Mouse (Mus musculus) R1 (cell line): ENCODE measurements around the gene Wdr38.
"Not testable (repeated sequence)": the region's sequence is repeated elsewhere in the genome, so short reads cannot be mapped to it uniquely, and the experiment has no call there.

ENCODE experiments used
- DNase-seq: peaks from one replicate; pipeline ENCODE4 v3.0.0-alpha.2; 2018; ENCODE audit warnings: low read depth, low spot score

Gene Wdr38

DNA sequence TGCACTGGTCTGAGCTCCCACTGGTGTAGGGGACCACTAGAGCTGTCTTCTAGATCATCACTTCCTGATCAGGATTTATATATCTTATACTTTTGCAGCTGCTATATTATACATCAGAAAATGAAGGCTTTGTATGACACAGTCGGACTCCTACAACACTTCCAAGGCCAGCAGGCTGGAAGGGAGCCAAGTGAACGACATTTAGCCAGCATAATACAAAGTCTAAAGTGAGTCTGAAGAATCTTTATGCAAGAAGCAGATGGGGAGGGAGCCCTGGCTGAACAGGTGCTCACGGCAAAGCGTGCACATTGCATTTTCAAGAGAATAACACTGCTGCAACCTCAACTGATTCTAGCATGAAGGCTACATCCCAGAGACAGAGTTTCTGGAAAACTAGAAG, 4.8 kb upstream of the Wdr38 start:
- DNase-seq = no peak

DNA sequence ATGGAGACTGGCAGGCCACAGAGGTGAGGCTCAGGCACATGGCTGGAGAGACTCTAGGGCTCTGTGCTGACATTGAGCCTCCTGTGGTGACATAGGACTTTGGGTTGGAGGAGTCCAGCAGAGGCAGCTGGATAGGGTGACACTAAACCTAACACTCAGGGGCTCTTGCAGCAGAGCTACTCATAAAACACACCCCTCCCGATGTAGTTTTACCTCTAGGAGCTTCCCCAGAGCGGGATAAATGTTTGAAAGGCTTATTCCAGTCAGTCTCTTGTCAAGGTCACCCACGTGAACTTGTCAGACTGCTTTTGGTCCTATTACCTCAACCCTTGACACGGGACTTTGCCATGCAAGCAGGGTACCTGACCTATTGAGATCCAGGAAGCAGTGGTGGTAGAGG, 2.1 kb downstream of the Wdr38 start:
- DNase-seq = peak; percentile 43

DNA sequence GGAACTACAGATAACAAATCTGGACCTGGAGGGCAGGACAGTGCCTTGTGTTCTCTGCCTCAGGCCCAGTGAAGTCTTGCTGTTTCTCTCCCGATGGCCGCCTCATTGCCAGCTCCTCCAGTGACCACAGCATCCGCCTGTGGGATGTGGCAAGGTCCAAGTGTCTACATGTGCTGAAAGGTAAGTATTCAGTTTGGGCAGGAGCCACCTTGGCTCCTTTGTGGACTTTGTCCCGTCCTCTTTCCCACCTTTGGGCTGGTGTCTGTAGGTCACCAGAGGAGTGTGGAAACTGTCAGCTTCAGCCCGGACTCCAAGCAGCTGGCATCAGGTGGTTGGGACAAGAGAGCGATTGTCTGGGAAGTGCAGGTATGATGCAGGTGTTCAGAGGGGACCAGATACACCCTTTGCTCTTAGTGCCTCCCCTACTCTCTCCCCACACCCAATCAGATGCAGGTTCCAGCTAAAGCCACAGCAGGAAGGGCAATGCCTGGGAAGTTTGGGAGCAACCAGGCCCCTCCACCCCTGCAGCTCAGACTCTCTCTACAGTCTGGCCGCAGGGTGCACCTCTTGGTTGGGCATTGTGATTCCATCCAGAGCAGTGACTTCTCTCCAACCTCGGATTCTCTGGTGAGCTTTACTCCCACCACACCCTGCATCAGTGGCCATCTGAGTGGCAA, 2.8 kb downstream of the Wdr38 start:
- peak; percentile 59 for DNase-seq

DNA sequence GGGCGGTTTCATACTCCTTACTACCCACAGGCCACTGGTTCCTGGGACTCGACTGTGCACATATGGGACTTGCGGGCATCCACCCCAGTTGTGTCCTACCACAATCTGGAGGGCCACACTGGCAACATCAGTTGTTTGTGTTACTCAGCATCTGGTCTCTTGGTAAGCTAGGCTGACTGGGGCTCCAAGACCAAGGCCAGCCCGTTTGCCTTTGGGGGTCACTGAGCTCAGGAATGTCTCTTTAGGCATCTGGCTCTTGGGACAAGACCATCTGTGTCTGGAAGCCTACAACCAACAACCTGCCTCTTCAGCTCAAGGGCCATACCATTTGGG, 3.3 kb downstream of the Wdr38 start:
- no peak for DNase-seq

DNA sequence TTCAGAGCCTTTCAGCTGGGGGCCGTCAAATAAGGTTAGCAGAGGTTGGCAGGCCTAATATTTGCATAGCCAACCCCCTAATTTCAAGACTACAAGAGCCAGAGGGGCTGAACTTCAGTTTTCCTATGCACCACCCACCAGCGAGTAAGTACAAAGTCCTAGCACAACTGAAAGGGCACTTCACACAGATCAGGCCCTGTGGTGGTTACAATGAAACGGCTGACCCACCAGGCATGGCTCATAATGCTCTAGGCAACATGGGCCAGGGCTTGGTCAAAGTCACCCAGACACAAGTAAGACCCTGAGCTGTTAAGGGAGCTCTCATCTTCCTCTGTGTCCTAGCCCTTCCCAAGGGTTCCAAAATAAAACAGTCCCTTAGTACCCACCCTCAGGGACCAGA, 4.6 kb downstream of the Wdr38 start:
- peak; percentile 22 for DNase-seq

DNA sequence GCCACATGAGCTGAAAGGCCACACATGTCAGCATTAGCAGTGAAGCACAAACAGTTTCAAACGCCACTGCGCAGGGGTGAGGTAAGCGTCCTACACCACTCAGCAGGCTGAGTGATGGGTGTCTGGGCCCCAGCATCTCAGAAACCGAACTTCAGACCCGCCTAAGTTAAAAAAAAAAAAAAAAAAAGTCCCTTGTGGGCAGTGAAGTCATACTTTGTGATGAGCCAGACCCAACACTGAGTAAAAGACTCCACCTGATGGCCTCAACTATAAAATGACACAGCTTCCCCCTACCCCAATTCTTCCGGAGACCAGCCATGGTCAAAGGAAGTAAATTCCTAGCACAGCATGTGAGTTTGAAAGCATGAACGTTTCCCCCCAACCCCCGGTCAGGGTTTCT, 5.8 kb downstream of the Wdr38 start:
- peak; percentile 58 for DNase-seq

DNA sequence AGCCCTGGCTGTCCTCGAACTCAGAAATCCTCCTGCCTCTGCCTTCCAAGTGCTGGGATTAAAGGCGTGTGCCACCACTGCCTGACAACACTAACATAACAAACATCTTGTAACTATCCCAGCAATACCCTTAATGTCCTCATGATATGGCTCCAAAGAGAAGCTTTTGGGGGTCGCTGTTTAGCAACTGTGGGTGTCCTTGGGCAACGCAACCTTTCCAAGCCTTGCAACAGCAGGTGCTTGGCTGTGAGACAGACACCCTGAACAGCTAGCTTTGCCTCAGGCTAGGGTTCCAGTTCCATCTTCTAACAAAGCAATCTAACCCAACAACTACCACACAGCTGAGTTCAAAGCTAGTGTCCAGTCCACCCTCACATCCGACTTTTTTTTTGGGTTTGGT, 6.2 kb downstream of the Wdr38 start:
- no peak for DNase-seq

DNA sequence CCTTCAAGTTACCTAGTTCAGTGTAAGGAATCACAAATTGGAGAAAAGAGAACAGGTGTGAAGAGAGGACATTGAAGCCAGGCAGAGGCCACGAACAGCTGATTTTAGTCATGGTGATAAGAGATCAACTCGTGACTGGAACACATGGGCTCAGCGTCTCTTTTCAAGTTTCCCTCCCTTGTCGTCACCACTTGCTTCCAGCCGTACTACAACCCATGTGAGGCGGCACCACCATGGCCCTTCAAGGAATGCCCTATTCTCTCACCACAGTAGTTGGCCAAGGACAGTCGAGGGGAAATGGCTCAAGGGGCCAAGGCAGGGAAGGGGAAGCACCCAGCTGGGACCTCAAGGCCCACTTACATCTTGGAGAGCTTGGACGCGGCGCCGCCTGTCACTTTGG, 7.1 kb downstream of the Wdr38 start:
- DNase-seq = peak; percentile 36

DNA sequence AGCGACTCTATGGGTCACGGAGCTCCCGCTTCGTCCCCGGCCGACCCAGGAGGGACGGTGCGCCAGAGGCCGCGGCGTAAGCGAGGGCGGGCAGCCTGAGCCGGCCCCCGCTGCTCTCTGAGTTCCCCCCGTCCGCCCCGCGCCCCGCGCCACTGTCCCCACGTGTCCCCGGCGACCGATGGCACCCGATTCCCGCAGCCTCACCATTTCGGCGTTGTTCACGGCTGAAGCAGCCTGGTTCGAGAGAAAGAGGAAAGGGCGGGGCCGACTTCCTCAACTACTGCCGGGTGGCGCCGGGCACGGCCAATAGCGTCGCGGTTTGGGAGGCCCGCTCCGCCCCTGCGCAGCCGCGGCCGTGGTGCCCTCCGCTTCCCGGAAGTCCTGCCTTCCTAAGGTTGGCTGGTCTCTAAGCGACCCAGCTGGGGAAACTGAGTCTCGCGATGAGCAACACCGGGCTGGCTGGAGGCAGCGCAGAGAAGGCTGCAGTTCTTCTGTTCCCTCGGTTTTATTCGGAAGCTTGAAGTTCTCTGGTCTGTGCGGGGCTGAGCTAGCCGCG, 7.7 kb downstream of the Wdr38 start, which contains the start of gene Arpc5l:
TSS of gene Arpc5l (plus strand) at position 469 of the 556 bp plus-strand sequence.
- DNase-seq = peak; percentile 96

DNA sequence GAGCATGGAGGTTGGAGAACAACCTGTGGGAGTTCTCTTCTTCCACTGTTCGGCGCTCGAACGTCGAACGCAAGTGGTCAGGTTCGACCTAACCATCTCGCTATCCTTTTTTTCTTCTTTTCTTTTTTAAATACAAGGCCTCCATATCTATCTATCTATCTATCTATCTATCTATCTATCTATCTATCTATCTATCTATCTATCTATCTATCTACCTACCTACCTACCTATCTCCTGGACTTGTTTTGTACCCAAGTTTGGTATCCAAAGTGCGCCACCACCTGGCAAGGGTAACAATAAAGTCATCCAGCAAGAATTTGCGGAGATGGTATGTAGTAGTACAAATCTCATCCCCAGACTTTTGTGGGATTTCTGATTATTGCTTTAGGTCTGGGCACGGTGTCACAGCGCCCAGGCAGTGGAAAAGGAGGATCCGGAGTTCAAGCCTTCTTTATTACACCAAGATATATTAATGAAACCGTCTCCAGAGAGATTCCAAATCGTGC, 8.4 kb downstream of the Wdr38 start, which contains the start of gene Rpl35:
TSS of gene Rpl35 (minus strand) at position 51 of the 506 bp plus-strand sequence.
- peak; percentile 74 for DNase-seq

DNA sequence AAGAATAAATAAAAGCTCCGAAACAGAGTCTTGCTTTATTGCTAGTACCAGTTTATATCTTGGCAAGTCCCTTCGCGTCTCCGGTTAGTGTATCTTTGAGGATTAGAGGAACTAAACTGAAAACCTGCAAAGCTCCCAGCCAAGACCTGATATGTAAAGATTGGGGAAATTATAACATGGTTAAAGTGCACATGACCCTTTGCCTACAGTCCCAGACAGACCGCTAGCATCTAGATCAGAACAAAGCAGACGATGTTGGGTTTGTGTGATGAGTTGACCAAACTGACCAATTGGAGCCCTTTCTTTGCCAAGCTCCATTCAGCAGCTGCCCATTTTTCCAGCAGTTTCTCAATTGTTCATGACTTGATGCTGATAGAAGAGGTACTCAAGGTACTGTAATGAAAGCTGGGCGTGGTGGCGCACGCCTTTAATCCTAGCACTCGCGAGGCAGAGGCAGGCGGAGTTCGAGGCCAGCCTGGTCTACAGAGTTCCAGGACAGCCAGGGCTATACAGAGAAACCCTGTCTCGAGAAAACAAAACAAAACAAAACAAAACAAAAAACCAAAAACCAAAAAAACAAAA, 9.0 kb downstream of the Wdr38 start:
- DNase-seq = peak; percentile 17

DNA sequence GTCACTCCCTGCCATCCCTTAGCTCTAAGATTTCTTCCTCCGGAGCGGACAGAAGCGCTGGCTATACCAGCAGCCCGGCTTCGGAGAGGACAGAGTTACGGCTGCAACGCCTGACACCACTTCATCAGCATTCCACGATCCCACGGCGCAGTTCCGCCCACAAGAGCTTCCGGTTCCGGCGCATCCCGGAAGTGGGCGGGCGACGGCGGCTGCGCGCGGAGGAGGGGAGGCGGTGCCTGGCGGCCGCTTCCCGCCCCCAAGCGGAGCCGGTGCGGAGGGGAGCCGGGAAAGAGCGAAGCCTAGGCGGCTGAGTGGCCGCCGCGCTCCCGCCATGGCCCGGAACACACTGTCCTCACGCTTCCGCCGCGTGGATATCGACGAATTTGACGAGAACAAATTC, 10.6 kb downstream of the Wdr38 start:
- peak; percentile 93 for DNase-seq

DNA sequence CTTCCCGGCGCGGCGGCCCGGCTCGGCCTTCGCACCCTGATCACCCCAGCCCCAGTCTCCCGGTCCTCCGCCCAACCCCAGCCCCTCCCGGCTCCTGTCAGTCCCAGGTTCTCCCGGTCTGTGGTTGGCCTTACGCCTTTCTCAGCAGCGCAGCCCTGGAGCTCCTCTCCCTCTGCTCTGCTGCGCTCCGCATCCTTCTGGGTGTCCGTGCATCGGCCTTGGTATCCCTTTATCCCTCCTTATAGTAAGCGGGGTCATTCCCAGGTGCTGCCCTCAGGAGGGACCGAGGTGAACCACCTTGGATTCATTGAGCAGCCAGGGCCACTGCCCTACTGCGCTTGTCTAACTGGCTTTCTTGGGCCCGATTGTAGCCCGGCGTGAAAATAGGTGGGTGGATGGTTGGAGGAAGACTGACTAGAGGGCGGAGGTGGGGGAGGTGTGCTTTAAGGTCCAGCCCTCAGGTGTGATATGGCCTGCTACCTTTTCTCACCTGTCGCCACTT, 11.1 kb downstream of the Wdr38 start:
- DNase-seq = peak; percentile 67

DNA sequence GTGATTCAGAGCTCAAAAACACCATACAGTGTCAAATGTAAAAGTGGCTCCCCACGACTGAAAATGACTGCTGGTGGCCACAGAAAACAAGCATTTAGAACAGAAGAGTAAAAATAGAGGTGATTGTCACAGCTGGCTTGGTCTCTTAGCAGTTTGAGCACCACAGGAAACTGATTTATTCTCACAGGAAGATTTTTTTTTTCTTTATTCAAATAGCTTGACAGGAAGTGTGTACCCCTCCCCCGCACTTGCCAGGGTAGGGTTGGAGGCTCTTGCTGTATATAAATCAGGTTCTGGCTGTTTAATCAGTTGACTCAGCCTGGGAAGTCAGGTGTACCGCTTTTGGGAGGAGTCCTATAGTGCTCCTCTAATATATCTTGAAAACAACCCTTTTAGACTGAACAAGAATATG, 11.7 kb downstream of the Wdr38 start:
- no peak for DNase-seq

DNA sequence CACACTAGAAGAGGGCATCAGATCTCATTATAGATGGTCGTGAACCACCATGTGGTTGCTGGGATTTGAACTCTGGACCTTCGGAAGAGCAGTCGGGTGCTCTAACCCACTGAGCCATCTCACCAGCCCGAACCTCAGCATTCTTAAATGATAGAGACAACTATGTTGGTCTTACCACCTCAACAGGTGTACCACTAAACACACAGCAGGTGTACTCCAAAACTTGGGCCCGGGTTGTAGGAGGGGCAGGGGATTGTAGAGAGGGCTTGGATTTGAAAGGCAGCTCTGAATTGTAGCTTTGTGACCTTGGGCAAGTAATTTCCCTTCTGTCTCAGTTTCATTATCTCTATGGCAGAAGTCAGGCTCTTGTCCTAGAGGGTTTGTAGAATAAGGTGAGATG, 12.9 kb downstream of the Wdr38 start:
- DNase-seq = not testable (repeated sequence)

DNA sequence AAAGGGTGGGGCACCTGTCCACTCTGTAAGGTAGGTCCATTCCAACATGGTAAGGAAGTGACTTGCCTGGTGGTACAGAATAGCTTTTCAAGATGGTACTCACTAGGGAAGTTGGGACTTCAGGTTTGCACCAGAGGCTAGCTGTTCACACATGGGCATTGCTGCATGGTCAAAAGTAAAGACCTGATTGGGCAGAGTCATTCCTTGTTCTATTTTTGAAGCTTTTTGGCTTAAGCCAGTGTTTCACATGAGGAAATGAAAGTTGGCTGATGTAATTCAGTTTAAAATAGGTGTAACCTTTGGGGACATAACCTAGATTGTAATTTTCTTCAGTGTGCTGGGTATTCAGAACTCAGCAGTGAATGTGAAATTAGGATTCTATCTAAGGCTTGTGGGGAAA, 14.0 kb downstream of the Wdr38 start:
- DNase-seq = no peak

DNA sequence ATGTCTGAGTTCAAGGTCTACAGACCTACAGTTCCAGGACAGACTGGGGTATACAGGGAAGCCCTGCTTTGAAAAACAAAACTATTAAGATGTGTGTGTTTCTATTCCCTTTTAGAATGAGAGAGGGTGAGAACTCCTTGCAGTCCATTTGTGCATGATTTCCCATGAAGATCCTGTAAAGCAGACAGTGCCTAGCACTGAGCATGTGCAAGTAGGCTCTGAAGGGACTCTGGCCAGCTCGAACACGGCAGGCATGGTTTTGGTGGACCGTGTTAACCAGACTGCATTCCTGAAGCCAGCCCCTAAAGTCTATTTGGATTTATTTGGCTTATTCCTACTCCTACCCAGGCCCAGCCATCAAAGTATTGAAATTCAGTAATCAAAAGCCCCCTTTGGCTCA, 14.7 kb downstream of the Wdr38 start:
- no peak for DNase-seq

DNA sequence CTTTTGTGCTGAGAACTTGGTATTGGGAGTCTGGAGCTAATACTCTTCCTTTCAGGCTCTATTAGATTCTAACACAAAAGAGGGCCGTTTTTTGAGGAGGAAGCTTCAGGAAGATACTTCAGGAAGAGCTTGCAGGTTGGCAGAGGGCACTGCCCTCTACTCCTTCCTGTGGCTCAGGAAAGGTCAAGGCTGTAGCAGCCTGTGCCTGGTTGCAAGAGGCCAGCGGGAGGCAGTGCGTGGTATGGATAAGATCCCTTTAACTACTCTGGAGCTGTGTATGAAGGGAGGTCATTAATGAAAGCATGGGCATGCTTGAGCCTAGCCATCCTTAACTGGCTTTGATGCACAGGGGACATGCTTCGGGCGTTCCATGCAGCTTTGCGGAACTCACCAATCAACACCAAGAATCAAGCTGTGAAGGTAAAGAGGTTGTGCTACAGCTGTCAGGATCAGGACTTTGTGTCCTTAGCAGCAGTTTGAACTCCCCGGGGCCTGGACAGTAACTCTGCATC, 15.5 kb downstream of the Wdr38 start:
- DNase-seq = peak; percentile 20

DNA sequence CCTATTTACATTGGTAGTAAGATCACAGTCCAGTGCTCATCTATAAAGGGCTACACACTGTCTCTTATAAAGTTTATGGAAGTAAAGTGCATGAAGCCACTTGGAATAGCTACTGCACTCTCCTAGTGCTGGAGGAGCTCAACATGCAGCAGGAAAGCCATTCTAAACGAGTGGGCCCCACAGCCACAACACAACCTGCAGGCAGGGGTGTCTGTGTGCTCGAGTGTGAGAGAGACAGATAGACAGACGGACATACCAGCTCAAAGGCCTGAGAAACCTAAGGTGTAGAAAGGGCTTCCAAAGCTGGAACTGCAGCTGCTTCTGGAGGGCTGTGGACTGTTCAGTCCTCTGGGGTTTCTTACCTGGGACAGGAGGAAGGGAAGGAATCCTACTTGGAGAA, 19.3 kb downstream of the Wdr38 start:
- no peak for DNase-seq

DNA sequence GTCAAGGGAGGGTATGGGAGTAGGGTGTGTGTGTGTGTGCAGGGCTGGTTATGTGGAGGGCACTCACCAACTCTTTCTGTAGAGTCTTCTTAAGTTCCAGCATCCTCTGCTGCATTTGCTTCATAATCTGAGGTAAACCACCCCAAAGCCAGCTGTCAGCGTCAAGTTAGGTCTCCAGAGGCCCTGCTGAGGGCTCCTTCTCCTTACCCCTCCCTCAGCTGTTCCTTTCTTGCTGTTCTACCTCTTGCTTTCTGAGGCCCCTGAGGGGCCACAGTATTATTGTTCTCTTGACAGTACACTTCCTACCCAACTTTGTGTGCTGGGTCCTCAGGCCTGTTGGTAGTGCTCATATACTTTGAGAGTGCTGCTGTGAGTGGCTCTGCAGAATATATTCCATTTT, 22.7 kb downstream of the Wdr38 start:
- DNase-seq = no peak

DNA sequence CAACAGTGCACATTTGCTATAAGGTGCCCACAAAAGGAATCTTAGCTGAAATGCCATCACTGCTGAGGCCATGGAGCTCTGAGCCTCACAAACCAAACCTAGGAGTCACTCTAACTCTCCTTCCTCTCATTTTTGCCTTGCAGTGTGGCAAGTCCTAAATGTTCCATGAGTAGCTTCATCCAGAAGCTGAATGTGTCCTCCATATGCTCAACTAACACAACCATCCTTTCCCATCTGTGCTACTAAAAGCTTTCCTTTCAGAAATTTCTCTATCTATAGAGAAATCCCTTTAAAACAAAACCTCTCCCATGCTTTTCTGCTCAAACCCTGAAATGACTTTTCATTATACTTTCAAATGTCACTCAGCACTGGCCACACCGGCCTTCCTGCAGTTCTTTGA, 34.3 kb downstream of the Wdr38 start:
- DNase-seq = no peak

DNA sequence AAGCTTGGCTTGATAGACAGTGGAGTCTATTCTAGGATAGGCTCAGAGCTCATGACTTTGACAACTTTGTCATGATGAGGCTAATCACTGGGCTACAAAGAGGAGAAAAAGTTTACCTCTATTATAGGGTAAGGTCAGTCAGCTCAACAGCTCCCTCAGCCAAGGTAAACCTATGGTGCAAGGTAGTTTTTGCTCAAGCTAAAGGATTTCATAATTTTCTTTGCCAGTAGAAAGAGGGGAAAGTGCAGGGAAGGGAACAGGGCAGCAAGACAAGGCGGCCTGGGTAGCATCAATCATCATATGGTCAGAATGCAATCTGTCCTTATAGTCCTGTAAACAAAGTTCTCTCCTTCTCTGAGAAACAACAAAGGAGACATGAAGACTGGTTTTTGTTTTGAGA, 42.9 kb downstream of the Wdr38 start:
- DNase-seq = no peak

DNA sequence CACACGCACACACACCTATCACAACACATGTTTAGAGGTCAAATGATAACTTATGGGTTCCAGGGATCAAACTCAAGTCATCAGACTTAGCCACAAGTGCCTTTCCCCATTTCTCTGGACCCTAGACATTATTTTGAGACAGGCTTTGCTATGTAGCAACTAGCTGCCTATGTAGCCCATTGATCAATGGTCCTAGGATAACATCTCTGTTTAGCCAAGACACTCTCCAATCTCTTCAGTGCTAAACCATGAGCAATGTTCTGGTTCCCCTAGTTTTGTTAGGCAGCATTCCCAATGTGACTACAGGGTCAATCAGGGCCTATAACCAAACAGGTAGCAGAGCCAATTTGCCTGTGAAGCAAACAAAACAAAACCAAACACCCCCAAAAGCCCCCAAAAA, 51.2 kb downstream of the Wdr38 start:
- no peak for DNase-seq
